ENCODE assay signal across 38 mouse cellular contexts in genomic region chr1:152795688-152796255, GRCm38 (mm10). TPM values are rescaled to one million over a fixed set of nuclear protein-coding genes. Genes with fewer than 3 reads are reported as not detected.
A peak's percentile ranks its signal among the peaks of the same experiment; 100 is the strongest.
DNase-seq lines count a peak whose midpoint lies in the region; ATAC-seq and TF ChIP-seq lines count a peak whose summit lies in the region.
"Had no signal": no experiment of that assay in that cellular context is flagged by ENCODE, and none has a peak within 500 bp of the region (broad histone marks: within the 10 kb centered on the region; RNA-seq: fewer than 3 reads in every experiment).

No protein-coding gene starts in this region.

- H3K36me3 ChIP-seq in hindbrain, embryonic 10.5 days: no peaks in the 10 kb centered on the region
- no peaks in the 10 kb centered on the region for H3K36me3 ChIP-seq in hindbrain, embryonic 13.5 days
- no peaks in the 10 kb centered on the region for H3K36me3 ChIP-seq in midbrain, embryonic 11.5 days (ENCODE audit: control insufficient read depth, insufficient read depth, low read length)
- no peaks in the 10 kb centered on the region for H3K36me3 ChIP-seq in midbrain, postnatal 0 days (ENCODE audit: insufficient read depth, low read length)
- H3K36me3 ChIP-seq: embryonic facial prominence, embryonic 12.5 days; G1E; heart, embryonic 10.5 days; heart, embryonic 15.5 days; hindbrain, embryonic 12.5 days; limb, embryonic 10.5 days; limb, embryonic 15.5 days; neural tube, embryonic 13.5 days had no signal

- no peaks in the 10 kb centered on the region for H3K27me3 ChIP-seq in hindbrain, embryonic 10.5 days (ENCODE audit: insufficient read depth, poor library complexity, severe bottlenecking)
- no peaks in the 10 kb centered on the region for H3K27me3 ChIP-seq in hindbrain, embryonic 13.5 days
- no peaks in the 10 kb centered on the region for H3K27me3 ChIP-seq in midbrain, embryonic 11.5 days (ENCODE audit: control insufficient read depth, insufficient read depth, low read length)
- H3K27me3 ChIP-seq in midbrain, postnatal 0 days (ENCODE audit: insufficient read depth, low read length): no peaks in the 10 kb centered on the region
- H3K27me3 ChIP-seq: embryonic facial prominence, embryonic 12.5 days; heart, embryonic 15.5 days; hindbrain, embryonic 12.5 days; limb, embryonic 15.5 days; neural tube, embryonic 13.5 days had no signal

- TF ChIP-seq CTCF in midbrain, postnatal 0 days (IDR thresholded peaks at IDR 0.05): no peak

- H3K9me3 ChIP-seq in hindbrain, embryonic 10.5 days: 0 out of 2 replicates have a peak, but pooled peaks cover 4% of the 10 kb centered on the region
- no peaks in the 10 kb centered on the region for H3K9me3 ChIP-seq in hindbrain, embryonic 13.5 days
- H3K9me3 ChIP-seq in midbrain, embryonic 11.5 days (ENCODE audit: control insufficient read depth, low read length): no peaks in the 10 kb centered on the region; the same call in 1 of the 2 replicates
- no peaks in the 10 kb centered on the region for H3K9me3 ChIP-seq in midbrain, postnatal 0 days (ENCODE audit: low read length)
- H3K9me3 ChIP-seq: embryonic facial prominence, embryonic 12.5 days; heart, embryonic 10.5 days; heart, embryonic 15.5 days; hindbrain, embryonic 12.5 days; limb, embryonic 10.5 days; limb, embryonic 15.5 days; neural tube, embryonic 13.5 days had no signal

- no peak overlapping the region for H3K4me3 ChIP-seq in hindbrain, embryonic 10.5 days
- H3K4me3 ChIP-seq in hindbrain, embryonic 13.5 days: no peak overlapping the region
- no peak overlapping the region for H3K4me3 ChIP-seq in midbrain, embryonic 11.5 days (ENCODE audit: low read depth, low read length)
- no peak overlapping the region for H3K4me3 ChIP-seq in midbrain, postnatal 0 days (ENCODE audit: low read depth, low read length)
- H3K4me3 ChIP-seq: embryonic facial prominence, embryonic 12.5 days; heart, embryonic 10.5 days; heart, embryonic 15.5 days; hindbrain, embryonic 12.5 days; limb, embryonic 10.5 days; limb, embryonic 15.5 days; neural tube, embryonic 13.5 days had no signal

- H3K4me2 ChIP-seq in hindbrain, embryonic 13.5 days: no peak overlapping the region
- no peak overlapping the region for H3K4me2 ChIP-seq in midbrain, embryonic 11.5 days
- no peak overlapping the region for H3K4me2 ChIP-seq in midbrain, postnatal 0 days (ENCODE audit: low read depth, low read length, poor library complexity, severe bottlenecking)
- H3K4me2 ChIP-seq: embryonic facial prominence, embryonic 12.5 days; heart, embryonic 15.5 days; hindbrain, embryonic 12.5 days; limb, embryonic 15.5 days; neural tube, embryonic 13.5 days had no signal

- H3K27ac ChIP-seq in hindbrain, embryonic 10.5 days: peak overlapping the region; percentile 23; the same call in 1 of the 2 replicates
- no peak overlapping the region for H3K27ac ChIP-seq in hindbrain, embryonic 13.5 days
- no peak overlapping the region for H3K27ac ChIP-seq in midbrain, embryonic 11.5 days (ENCODE audit: low read depth, low read length)
- no peak overlapping the region for H3K27ac ChIP-seq in midbrain, postnatal 0 days (ENCODE audit: low read depth, low read length)
- H3K27ac ChIP-seq: embryonic facial prominence, embryonic 12.5 days; heart, embryonic 10.5 days; heart, embryonic 15.5 days; hindbrain, embryonic 12.5 days; limb, embryonic 10.5 days; limb, embryonic 15.5 days; neural tube, embryonic 13.5 days had no signal

- intact Hi-C loops in left cerebral cortex, postnatal 25 days (cut with DNase I): no loop called here

- ATAC-seq in hindbrain, embryonic 13.5 days (ENCODE audit: low FRiP score): no peak
- no peak for ATAC-seq in midbrain, embryonic 11.5 days (ENCODE audit: low FRiP score)
- ATAC-seq in midbrain, postnatal 0 days (ENCODE audit: low FRiP score): no peak
- peak; percentile 69 for ATAC-seq in megakaryocyte-erythroid progenitor cell, adult 5-6 weeks (replicated peaks; ENCODE audit: low FRiP score, low TSS enrichment, poor library complexity, severe bottlenecking)
- ATAC-seq: forebrain, embryonic 16.5 days; intestine, postnatal 0 days had no signal

- H3K9ac ChIP-seq in hindbrain, embryonic 13.5 days: no peak overlapping the region
- no peak overlapping the region for H3K9ac ChIP-seq in midbrain, embryonic 11.5 days (ENCODE audit: low read length)
- no peak overlapping the region for H3K9ac ChIP-seq in midbrain, postnatal 0 days (replicated peaks; ENCODE audit: low read length, poor library complexity, severe bottlenecking)
- H3K9ac ChIP-seq: embryonic facial prominence, embryonic 12.5 days; heart, embryonic 15.5 days; hindbrain, embryonic 12.5 days; limb, embryonic 15.5 days; neural tube, embryonic 13.5 days had no signal

- DNase-seq in hindbrain, embryonic 10.5 days (ENCODE audit: low spot score): no peak
- peak; percentile 59 for DNase-seq in midbrain, embryonic 11.5 days (ENCODE audit: low spot score, missing footprints)
- DNase-seq in midbrain, postnatal 0 days (ENCODE audit: low spot score): no peak
- DNase-seq in R1 (ENCODE audit: low read depth, low spot score): peak; percentile 41
- DNase-seq in left cerebral cortex, postnatal 25 days (ENCODE audit: low spot score in 2 of 2): no peak
- DNase-seq in adrenal gland, adult (ENCODE audit: inconsistent age in 2 of 2, low spot score in 1 of 2): no peak
- DNase-seq: adrenal gland, postnatal 10 days; cerebellum, adult 11 months; cerebellum, adult 9-10 months; cerebellum, postnatal 36 days; embryo, embryonic 11 days; gastrocnemius, postnatal 10 days; kidney, postnatal 36 days; layer of hippocampus, postnatal 36 days; lung, postnatal 4 days; retina, postnatal 1 day; right cerebral cortex, postnatal 14 days; thymus, postnatal 4 days had no signal

- H3K4me1 ChIP-seq in hindbrain, embryonic 10.5 days (replicated peaks): peaks cover 54% of the 10 kb centered on the region
- H3K4me1 ChIP-seq in hindbrain, embryonic 13.5 days (replicated peaks): peaks cover 31% of the 10 kb centered on the region
- peaks cover 9% of the 10 kb centered on the region for H3K4me1 ChIP-seq in midbrain, embryonic 11.5 days (ENCODE audit: control insufficient read depth, insufficient read depth, low read length)
- H3K4me1 ChIP-seq in midbrain, postnatal 0 days (ENCODE audit: insufficient read depth, low read length): no peaks in the 10 kb centered on the region

- WGBS in hindbrain, embryonic 10.5 days: 63% methylated on average over 8 of the region's 8 CpGs
- WGBS in hindbrain, embryonic 13.5 days: 61% methylated on average over 8 of the region's 8 CpGs
- WGBS in midbrain, embryonic 11.5 days: 68% methylated on average over 8 of the region's 8 CpGs
- 82% methylated on average over 8 of the region's 8 CpGs for WGBS in midbrain, postnatal 0 days

RNA-seq across cellular contexts. Expression of gene Ncf2, which starts 4.2 kb away (rescaled TPM):
- polyA plus RNA-seq in hindbrain, embryonic 10.5 days (2016; fragmentation: Nextera tagmentation; extraction: Ambion mirVana): 2.5 and 4.2 TPM in 2 replicates
- polyA plus RNA-seq in hindbrain, embryonic 13.5 days (2015; fragmentation: Nextera tagmentation; extraction: Ambion mirVana): 2.5 and 3.4 TPM in 2 replicates
- polyA plus RNA-seq in midbrain, embryonic 11.5 days (2014; fragmentation: Nextera tagmentation; extraction: Ambion mirVana): 2.6 and 3.3 TPM in 2 replicates
- total RNA-seq in midbrain, postnatal 0 days (2014; rRNA removed): 1.2 and 1.6 TPM in 2 replicates
- polyA plus RNA-seq in midbrain, postnatal 0 days (2015; fragmentation: Nextera tagmentation; extraction: Ambion mirVana): 1.8 and 1.9 TPM in 2 replicates
- 9.9 and 10.2 TPM in 2 replicates for total RNA-seq in megakaryocyte-erythroid progenitor cell, adult 5-6 weeks (2014; fragmentation: Nextera tagmentation)
- 24.3 and 37.1 TPM in 2 replicates for total RNA-seq in megakaryocyte-erythroid progenitor cell, adult 5-6 weeks (2017)
- 1 to 10 TPM; 4.1 to 4.7 TPM for total RNA-seq in left cerebral cortex, postnatal 25 days (2021)

RNA-seq across cellular contexts. Expression of gene Arpc5, which starts 29.4 kb away (rescaled TPM):
- polyA plus RNA-seq in hindbrain, embryonic 10.5 days (2016; fragmentation: Nextera tagmentation; extraction: Ambion mirVana): 231 and 256 TPM in 2 replicates
- polyA plus RNA-seq in hindbrain, embryonic 13.5 days (2015; fragmentation: Nextera tagmentation; extraction: Ambion mirVana): 343 and 364 TPM in 2 replicates
- 284 and 314 TPM in 2 replicates for polyA plus RNA-seq in midbrain, embryonic 11.5 days (2014; fragmentation: Nextera tagmentation; extraction: Ambion mirVana)
- 168 and 207 TPM in 2 replicates for total RNA-seq in midbrain, postnatal 0 days (2014; rRNA removed)
- polyA plus RNA-seq in midbrain, postnatal 0 days (2015; fragmentation: Nextera tagmentation; extraction: Ambion mirVana): 384 and 410 TPM in 2 replicates
- total RNA-seq in megakaryocyte-erythroid progenitor cell, adult 5-6 weeks (2014; fragmentation: Nextera tagmentation): 154 and 163 TPM in 2 replicates
- total RNA-seq in megakaryocyte-erythroid progenitor cell, adult 5-6 weeks (2017): 112 and 121 TPM in 2 replicates
- 100 to 1,000 TPM; 101 to 107 TPM for total RNA-seq in left cerebral cortex, postnatal 25 days (2021)

RNA-seq across cellular contexts. Expression of gene Rgl1, which starts 29.6 kb away (rescaled TPM):
- 27.1 and 28.9 TPM in 2 replicates for polyA plus RNA-seq in hindbrain, embryonic 10.5 days (2016; fragmentation: Nextera tagmentation; extraction: Ambion mirVana)
- polyA plus RNA-seq in hindbrain, embryonic 13.5 days (2015; fragmentation: Nextera tagmentation; extraction: Ambion mirVana): 19.8 and 24.0 TPM in 2 replicates
- 23.2 and 24.0 TPM in 2 replicates for polyA plus RNA-seq in midbrain, embryonic 11.5 days (2014; fragmentation: Nextera tagmentation; extraction: Ambion mirVana)
- 14.3 and 16.9 TPM in 2 replicates for total RNA-seq in midbrain, postnatal 0 days (2014; rRNA removed)
- 13.8 and 16.2 TPM in 2 replicates for polyA plus RNA-seq in midbrain, postnatal 0 days (2015; fragmentation: Nextera tagmentation; extraction: Ambion mirVana)
- total RNA-seq in megakaryocyte-erythroid progenitor cell, adult 5-6 weeks (2014; fragmentation: Nextera tagmentation): 2.8 and 7.3 TPM in 2 replicates
- total RNA-seq in megakaryocyte-erythroid progenitor cell, adult 5-6 weeks (2017): 2.7 and 4.5 TPM in 2 replicates
- total RNA-seq in left cerebral cortex, postnatal 25 days (2021): 100 to 1,000 TPM; 121 to 148 TPM

RNA-seq across cellular contexts. Expression of gene Apobec4, which starts 45.4 kb away (rescaled TPM):
- polyA plus RNA-seq in hindbrain, embryonic 10.5 days (2016; fragmentation: Nextera tagmentation; extraction: Ambion mirVana): not detected in 2 replicates
- polyA plus RNA-seq in hindbrain, embryonic 13.5 days (2015; fragmentation: Nextera tagmentation; extraction: Ambion mirVana): not detected in 2 replicates
- not detected in 2 replicates for polyA plus RNA-seq in midbrain, embryonic 11.5 days (2014; fragmentation: Nextera tagmentation; extraction: Ambion mirVana)
- total RNA-seq in midbrain, postnatal 0 days (2014; rRNA removed): not detected in 2 replicates
- not detected in 2 replicates for polyA plus RNA-seq in midbrain, postnatal 0 days (2015; fragmentation: Nextera tagmentation; extraction: Ambion mirVana)
- not detected in 2 replicates for total RNA-seq in megakaryocyte-erythroid progenitor cell, adult 5-6 weeks (2014; fragmentation: Nextera tagmentation)
- total RNA-seq in megakaryocyte-erythroid progenitor cell, adult 5-6 weeks (2017): not detected in 2 replicates
- not detected for total RNA-seq in left cerebral cortex, postnatal 25 days (2021)
- total RNA-seq: adrenal gland, postnatal 10 days; gastrocnemius, postnatal 10 days; heart, postnatal 25 days; layer of hippocampus, adult 8-10 months; layer of hippocampus, postnatal 36 days had no signal
- polyA plus RNA-seq: embryonic facial prominence, embryonic 12.5 days; G1E; gonadal fat pad, adult 2 months; heart, embryonic 10.5 days; heart, embryonic 15.5 days; hindbrain, embryonic 12.5 days; intestine, postnatal 0 days; kidney, embryonic 16.5 days; limb, embryonic 10.5 days; limb, embryonic 15.5 days; liver, embryonic 16.5 days; neural tube, embryonic 13.5 days; small intestine, adult 2 months; stomach, embryonic 14.5 days; thymus, postnatal 0 days had no signal

Comparison
In these comparisons a context has a peak if more than half of its experiments do, and no peak if none do; other contexts are left out.
1. DNase-seq: peak in midbrain, embryonic 11.5 days (single experiment) and R1 (single experiment); none in hindbrain, embryonic 10.5 days (single experiment), midbrain, postnatal 0 days (single experiment), left cerebral cortex, postnatal 25 days (0 of 2) and adrenal gland, adult (0 of 2).